Mouse (Mus musculus) inflammation-experienced regulatory T-cells, adult 6 months (primary cell): ENCODE measurements around the gene Gadd45b. TPM values are rescaled to one million over a fixed set of nuclear protein-coding genes. Genes with fewer than 3 reads are reported as not detected.

ENCODE experiments used
- ATAC-seq: one replicate; pipeline ENCODE4 v1.8.0; 2017
- polyA plus RNA-seq, 3 experiments: library from polyadenylated mRNA; unstranded; fragments of 100-300 nt; shearing (Covaris generic); gene quantifications; one replicate each; pipeline ENCODE4 v1.2.1; 2017

The Gadd45b gene
- polyA plus RNA-seq, result 10 to 100 TPM; 26.4 to 51.5 (median 39.3) TPM

GRCm38 (mm10) chr10:80929299-80930226 lies at the start of gene Gadd45b:
Gadd45b (plus strand) TSS chr10:80930073.
- peak; percentile 76 for ATAC-seq

GRCm38 (mm10) chr10:80880131-80880641 lies 49.7 kb upstream of the Gadd45b start:
- peak; percentile 69 for ATAC-seq

GRCm38 (mm10) chr10:80880901-80881300 lies 49.0 kb upstream of the Gadd45b start:
- ATAC-seq, result no peak

- no peak for ATAC-seq
Measured at GRCm38 (mm10) chr10:80881301-80881700, 48.6 kb upstream of the Gadd45b start.

- no peak for ATAC-seq
Measured at GRCm38 (mm10) chr10:80887181-80887580, 42.7 kb upstream of the Gadd45b start.

GRCm38 (mm10) chr10:80895100-80895499 lies 34.8 kb upstream of the Gadd45b start:
- ATAC-seq, result no peak

GRCm38 (mm10) chr10:80895697-80896096 lies 34.2 kb upstream of the Gadd45b start:
- ATAC-seq, result no peak

- no peak for ATAC-seq
Measured at GRCm38 (mm10) chr10:80896581-80897485, 33.0 kb upstream of the Gadd45b start.

- ATAC-seq, result no peak
Measured at GRCm38 (mm10) chr10:80897861-80898510, 31.9 kb upstream of the Gadd45b start.

- ATAC-seq, result no peak
Measured at GRCm38 (mm10) chr10:80899074-80899473, 30.8 kb upstream of the Gadd45b start.

GRCm38 (mm10) chr10:80899591-80900317 lies 30.1 kb upstream of the Gadd45b start:
- ATAC-seq, result no peak

GRCm38 (mm10) chr10:80900318-80901247 lies 29.3 kb upstream of the Gadd45b start, which contains the start of gene Timm13:
Timm13 (minus strand) TSS chr10:80900969.
- ATAC-seq, result peak; percentile 98

GRCm38 (mm10) chr10:80901409-80902272 lies 28.2 kb upstream of the Gadd45b start:
- ATAC-seq, result no peak

GRCm38 (mm10) chr10:80902273-80902940 lies 27.5 kb upstream of the Gadd45b start:
- ATAC-seq, result no peak

GRCm38 (mm10) chr10:80903282-80903681 lies 26.6 kb upstream of the Gadd45b start:
- ATAC-seq, result no peak

- no peak for ATAC-seq
Measured at GRCm38 (mm10) chr10:80904004-80904693, 25.7 kb upstream of the Gadd45b start.

GRCm38 (mm10) chr10:80904709-80905108 lies 25.2 kb upstream of the Gadd45b start:
- ATAC-seq, result no peak
